Mouse (Mus musculus) brown adipose tissue, adult 24 weeks (tissue): Measurements from ENCODE around the gene Rtl8b. TPM values are rescaled to one million over a fixed set of nuclear protein-coding genes. Genes with fewer than 3 reads are reported as not detected.
"Not testable (repeated sequence)": the region's sequence is repeated elsewhere in the genome, so short reads cannot be mapped to it uniquely, and the experiment has no call there.

Source experiments
- H3K27ac ChIP-seq: fragments of 200-500 bp; replicated peaks from 2 replicates; pipeline ENCODE4 v1.5.1; 2012; ENCODE audit warnings: low read depth, mild to moderate bottlenecking, low read length
- H3K4me1 ChIP-seq: fragments of 200-500 bp; 2 replicates; pipeline ENCODE4 v1.6.1; 2012; ENCODE audit warnings: low read length, mixed read lengths; ENCODE audit not compliant: control insufficient read depth, insufficient read depth, insufficient read length
- H3K4me3 ChIP-seq: fragments of 200-500 bp; 2 replicates; pipeline ENCODE4 v1.5.1; 2012; ENCODE audit warnings: low read depth, mild to moderate bottlenecking, low read length, moderate library complexity; ENCODE audit not compliant: insufficient read depth
- polyA plus RNA-seq: library from polyadenylated mRNA; stranded (reverse); fragments of >200 nt; gene quantifications from 2 replicates; pipeline ENCODE4 v1.2.4, GENCODE M21; 2012; ENCODE audit not compliant: missing spikeins, insufficient read depth, insufficient read length

Gene Rtl8b
- polyA plus RNA-seq, 1 experiment, result 15.3 TPM

- not testable (repeated sequence) for H3K4me1 ChIP-seq
- Histone ChIP-seq H3K4me3 (peak within 1 kb of the TSS; percentile 41), H3K27ac (peak within 1 kb of the TSS; percentile 89)
Observed at GRCm38 (mm10) chrX:53642980-53643961, 26.9 kb downstream of the Rtl8b start, which contains the start of gene Rtl8a. TSS of gene Rtl8a (minus strand) at chrX:53643682.

- not testable (repeated sequence) for H3K27ac ChIP-seq, H3K4me1 ChIP-seq
- peak overlapping the region; percentile 30; the same call in 1 of the 2 replicates for H3K4me3 ChIP-seq
Observed at GRCm38 (mm10) chrX:53642604-53642979, 27.6 kb downstream of the Rtl8b start.

GRCm38 (mm10) chrX:53638107-53638506 is 32.1 kb downstream of the Rtl8b start:
- not testable (repeated sequence) for H3K4me3 ChIP-seq

More at GRCm38 (mm10) chrX:53638107-53638506, 32.1 kb downstream of the Rtl8b start:
- not testable (repeated sequence) for H3K27ac ChIP-seq, H3K4me1 ChIP-seq

Other genes starting within 250 kb of the Rtl8b start
- gene Etd, start 235.5 kb downstream of the Rtl8b start, polyA plus RNA-seq, result not detected in 2 replicates
- 7.7 and 10.1 TPM in 2 replicates for gene Rtl8c, start 62.4 kb downstream of the Rtl8b start, polyA plus RNA-seq
- gene Gm14597, start 61.4 kb downstream of the Rtl8b start, polyA plus RNA-seq, result not detected in 2 replicates
- gene Rtl8a, start 26.7 kb downstream of the Rtl8b start, polyA plus RNA-seq, result 42.4 and 42.7 TPM in 2 replicates
- not detected in 2 replicates for gene 4930502E18Rik, start 54.4 kb upstream of the Rtl8b start, polyA plus RNA-seq
- gene 1700013H16Rik, start 87.4 kb upstream of the Rtl8b start, polyA plus RNA-seq, result not detected in 2 replicates
- not detected in 2 replicates for gene Zfp36l3, start 106.0 kb upstream of the Rtl8b start, polyA plus RNA-seq
- 1.5 and 2.3 TPM in 2 replicates for gene Xlr, start 127.3 kb upstream of the Rtl8b start, polyA plus RNA-seq